Mouse (Mus musculus): Measurements from ENCODE around the gene Camkmt.
A peak's percentile ranks its signal among the peaks of the same experiment; 100 is the strongest.

Gene Camkmt

DNA sequence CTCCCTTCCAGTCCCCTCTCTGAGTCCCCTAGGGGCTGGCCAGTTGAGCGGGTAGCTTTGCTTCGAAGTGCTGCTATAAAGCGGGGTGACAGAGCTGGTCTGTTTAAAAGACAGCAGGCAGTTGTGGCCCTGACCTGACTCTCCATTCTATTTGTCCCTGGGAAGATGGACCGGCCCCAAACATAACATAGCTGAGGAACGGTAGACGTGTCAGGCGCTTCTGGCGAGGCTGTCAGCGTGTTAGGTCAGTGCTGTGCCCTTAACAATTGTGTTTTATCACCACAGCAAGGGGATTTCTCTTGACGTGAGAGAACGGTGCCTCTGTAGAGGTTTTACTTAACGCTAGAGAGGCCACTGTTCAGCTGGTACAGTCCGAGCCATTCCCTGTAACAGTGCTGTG is 86.9 kb downstream of the Camkmt start:
- DNase-seq = no peak

DNA sequence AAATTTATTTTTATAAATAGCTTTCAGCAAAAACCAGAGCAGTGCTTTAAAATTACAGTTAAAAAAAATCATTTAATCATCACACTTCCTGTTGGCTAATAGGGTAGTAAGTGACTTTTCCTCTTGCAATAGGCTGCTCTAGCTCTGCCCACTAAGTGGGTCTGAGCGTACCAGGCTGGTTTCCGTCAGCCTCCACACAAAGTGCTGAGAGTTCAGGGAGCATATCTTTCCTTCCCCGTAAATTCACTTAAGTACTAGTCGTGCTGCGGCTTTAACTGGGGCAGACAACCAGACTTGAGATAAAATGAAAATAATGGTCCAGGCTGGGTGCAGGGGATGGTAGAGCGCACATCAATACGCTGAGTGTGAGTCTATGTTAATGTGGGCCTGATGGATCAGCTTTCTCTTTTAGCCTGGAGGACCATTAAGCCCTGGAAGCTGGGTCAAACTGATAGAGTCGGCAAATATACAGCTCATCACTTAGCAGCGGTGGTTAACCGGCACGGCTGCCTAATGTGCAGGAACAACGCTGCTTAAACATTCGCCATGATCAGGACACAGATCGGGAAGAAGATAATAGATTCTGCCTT is 90.2 kb downstream of the Camkmt start:
- DNase-seq = no peak

DNA sequence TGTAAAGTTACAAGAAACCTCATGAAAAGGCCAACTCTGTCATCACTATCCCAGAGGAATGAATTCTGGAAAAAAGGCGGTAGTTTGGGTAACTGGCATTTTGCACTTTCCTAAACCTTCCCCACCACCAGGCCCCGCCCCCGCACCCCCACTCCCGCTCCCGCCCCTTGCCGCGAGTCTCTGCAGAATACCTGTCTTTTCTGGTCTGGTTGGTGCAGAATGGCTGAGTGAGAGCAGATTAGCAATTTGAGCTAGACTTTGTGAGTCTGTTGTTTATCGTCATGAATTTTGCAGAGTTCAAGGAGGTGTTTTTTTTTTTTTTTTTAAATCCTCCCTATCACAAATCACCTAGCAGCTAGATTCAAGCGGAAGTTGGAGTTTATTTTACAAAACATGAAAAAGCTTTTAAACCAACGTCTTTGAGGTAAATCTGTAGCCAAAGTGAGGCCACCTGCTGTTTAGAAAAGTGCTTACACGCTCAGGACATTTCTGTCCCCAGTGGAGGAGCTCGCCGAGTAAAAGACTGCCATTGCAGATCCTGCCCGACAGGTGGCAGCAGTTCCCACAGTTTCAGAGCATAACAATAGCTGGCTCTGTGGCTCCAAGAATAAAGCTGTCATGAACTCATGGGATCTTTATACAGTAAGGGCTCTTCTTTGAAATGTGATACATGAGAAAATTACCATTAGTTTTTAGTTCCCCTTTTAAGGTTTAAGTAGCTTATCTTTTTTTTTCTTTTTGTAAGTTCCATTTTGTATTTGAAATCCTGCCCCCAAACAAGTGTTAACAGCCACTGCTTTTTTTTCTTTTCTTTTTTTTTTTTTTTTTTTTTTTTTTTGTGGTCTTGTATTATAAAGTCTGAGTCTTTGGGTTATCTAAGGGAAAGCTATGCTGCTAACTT is 99.1 kb downstream of the Camkmt start:
- peak; percentile 85 to 86 for DNase-seq

DNA sequence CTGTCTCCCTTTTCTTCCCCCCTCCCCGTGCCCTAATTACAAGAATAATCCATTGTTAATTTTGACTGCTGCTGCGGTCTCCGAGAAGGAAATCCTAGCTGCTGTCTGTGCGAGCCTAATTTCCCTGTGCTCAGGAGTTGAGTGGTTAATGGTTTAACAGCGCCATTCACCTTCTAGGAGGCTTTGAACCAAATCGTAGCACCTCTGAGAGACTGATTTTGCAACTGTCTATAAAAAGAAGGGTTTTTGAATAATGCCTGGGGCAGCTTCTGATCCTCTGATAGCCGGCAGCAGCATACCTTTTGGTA is 99.7 kb downstream of the Camkmt start:
- peak; percentile 38 to 69 for DNase-seq

DNA sequence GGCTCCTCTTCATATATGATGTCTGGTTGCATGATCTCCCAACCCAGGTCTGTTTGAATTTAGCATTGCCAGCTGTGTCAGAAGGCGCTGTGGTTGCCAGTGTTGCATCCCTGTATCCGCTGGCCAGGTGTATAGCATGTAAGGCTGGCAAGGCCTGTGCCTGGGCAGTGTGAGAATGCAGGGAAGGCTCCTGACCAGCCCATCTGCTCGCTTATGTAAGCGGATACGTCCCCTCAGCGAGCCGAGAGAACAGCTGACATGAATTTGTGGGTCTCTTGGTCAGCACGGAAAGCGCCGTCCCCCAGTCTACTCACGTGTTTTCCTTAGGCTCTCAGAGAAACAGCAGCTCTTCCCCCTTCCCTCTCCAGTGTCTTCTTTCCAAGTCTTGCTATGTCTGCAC is 102.9 kb downstream of the Camkmt start:
- no peak for DNase-seq

DNA sequence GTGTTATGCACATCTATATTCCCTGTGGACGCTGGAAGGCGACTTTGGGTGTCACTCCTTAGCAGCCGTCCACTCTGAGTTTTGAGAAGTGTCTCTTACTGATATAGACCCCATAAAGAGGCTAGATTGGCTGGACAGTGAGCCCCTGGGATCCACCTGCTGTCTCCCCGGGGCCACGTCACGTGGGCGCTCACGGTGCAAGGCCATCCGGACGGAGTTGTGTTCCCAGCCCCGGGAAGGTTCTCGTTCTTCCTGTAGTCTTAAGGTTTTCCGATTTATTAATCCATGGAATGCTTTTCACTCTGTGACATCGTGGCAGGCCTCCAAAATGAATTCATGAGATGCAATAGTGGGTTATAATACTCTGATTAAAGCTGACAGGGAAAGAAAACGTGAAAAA is 108.4 kb downstream of the Camkmt start:
- DNase-seq = peak; percentile 22 to 65

DNA sequence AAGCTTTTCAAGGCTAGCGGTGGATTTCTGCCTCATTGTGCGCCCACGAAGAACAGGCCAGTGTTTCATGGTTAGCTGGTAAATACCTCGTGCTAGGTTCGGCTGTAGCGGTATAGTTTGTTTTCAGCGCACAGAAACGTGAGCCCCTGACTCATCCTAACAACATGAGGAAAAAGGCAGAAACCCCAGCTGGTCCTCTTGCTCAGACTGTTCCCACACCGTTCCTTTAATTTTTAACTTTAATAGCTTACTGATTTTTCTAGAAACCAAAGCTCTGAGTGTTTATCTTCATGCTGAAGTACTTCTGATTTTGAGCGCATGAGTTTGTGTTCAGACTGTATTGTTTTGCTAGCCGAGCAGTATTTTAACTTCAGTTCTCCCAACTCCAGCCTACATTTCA is 109.0 kb downstream of the Camkmt start:
- peak; percentile 20 to 30 for DNase-seq

DNA sequence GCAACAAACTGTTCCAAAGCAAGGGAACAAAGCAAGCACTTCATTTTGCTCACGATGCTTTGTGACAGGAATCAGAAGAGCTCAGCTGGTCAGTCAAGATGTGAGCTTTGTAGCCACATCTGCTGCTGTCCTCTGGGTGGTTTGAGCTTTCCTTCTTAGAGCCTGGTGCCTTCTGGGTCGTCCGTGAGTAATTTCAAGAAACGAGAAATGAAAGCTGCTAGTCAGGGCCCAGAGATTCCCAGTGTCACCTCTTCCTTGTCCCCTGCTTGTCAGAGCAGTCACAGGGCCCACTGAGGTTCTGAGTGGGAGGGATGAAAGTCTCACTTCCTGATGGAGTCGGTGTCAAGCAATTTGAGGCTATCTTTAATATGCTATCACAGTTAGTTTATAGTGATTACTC is 127.7 kb downstream of the Camkmt start:
- DNase-seq = no peak

DNA sequence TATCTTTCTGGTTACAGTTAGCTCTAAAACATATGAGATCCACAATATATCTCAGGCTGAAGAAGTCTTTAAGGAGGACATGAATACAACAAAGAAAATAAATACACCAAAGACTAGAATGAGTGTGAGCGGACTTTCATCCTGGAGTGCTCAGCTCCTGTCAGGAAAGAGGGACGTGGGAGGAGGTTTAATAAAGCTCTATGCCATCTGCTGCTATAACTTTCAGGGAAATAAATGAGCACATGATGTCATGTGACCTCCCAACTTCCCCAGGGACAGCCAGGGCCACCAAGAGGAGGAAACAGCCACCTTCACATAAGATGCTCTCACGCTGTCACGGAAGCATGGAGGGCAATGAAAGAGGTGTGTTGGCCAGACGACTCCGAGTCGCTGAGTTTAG is 151.8 kb downstream of the Camkmt start:
- no peak for DNase-seq

DNA sequence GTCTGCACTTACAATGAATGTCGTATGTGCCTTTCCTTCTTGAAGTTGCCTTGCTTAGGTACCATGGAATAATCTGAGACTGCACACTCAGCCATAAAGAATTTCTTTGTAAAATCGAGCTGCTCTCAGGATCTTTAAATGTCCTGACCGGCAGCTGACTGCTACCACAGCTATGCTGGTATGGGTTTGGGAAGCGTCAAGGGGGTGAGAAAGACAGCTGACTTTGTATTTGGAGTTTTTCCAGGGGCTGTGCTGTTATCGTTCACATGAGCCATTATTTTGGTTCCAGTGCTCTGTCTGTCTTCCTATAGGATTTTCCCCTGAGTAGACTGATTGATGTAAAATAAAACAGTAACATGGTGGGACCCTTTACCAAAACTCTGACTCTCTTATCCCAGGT is 158.6 kb downstream of the Camkmt start:
- no peak for DNase-seq

DNA sequence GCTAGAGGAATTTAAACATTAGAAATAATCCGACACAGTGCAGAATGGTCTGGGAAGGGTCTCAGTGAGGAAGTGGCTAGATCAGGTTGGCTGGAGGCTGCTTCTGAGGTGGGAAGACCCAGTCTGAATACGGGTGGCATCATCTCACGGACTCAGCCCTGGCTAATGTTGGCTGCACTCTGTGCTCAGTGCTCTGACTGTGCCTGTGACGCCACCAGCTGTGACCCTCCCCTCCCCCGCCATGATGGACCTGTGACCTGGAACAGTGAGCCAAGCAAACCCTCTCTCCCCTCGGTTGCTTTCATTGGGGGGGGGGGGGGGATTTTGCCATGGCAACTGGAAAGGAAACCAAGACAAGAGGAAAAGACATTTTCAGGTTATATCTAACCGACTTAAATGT is 159.4 kb downstream of the Camkmt start:
- DNase-seq = peak in 1 of 2 experiments; percentile 21

DNA sequence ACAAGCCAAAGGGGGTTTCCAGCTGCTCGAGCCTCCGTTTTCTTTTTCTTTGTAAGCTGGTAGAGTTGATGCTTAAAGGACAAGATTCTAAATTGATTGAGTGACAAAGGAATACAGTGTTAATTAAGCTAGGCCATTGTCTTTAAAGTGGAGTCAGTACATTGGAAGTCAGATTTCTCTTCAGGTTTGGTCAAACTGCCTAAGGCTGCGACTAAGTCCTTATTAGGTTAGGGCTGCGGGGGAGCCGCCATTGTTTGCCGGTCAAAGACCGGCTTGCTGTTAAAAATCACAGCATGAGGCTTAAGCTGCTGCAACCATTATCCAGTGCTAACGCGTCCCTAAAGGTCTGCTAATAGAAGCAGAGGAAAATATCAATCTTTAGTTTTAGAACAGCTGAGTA is 166.6 kb downstream of the Camkmt start:
- no peak for DNase-seq

DNA sequence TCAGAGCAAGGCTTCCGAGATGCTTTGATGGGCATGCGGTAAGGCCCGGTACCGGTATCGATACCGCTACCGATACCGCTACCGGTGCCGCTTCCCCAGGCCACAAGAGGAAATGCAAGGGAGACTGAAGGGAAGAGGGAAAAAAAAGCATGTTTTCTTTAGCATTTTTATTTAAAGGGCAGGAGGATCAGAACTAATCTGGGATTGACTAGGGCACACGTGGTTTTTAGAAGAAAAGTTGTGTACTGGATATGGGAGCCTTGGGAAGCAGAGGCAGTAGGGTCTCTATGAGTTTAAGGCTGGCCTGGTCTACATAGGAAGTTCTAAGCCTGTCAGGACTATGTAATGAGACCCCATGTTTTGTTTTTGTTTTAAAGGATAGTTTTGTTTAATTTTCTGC is 167.0 kb downstream of the Camkmt start:
- DNase-seq = no peak

DNA sequence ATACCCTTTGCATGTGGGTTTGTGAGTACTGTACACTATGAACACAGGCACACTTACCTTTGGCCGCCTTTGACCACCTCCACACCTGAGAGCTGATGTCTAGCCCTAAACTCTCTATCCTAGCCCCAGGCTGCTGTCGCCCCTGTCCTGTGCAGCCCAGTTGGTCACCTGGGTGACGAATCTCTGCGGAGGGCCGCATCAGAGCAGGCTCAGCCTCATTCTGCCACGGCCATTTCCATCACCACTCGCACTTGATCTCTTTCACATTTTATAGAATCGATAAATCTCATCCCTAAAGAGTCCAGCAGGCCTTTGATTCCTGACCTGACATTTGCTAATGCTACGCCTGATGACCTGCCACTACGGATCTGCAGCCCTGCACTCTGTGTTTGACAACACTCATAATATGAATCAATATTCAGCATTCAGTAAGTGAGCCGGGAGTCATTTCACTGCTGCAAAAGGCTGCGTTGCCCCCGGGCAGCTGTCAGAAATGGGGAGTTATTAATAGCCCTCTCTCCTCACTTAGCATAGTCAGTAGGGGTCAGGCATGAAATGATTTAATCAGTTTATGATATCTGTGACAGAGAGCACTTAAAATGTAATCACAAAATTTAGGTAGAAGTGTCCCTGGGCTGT is 168.5 kb downstream of the Camkmt start:
- DNase-seq = no peak

DNA sequence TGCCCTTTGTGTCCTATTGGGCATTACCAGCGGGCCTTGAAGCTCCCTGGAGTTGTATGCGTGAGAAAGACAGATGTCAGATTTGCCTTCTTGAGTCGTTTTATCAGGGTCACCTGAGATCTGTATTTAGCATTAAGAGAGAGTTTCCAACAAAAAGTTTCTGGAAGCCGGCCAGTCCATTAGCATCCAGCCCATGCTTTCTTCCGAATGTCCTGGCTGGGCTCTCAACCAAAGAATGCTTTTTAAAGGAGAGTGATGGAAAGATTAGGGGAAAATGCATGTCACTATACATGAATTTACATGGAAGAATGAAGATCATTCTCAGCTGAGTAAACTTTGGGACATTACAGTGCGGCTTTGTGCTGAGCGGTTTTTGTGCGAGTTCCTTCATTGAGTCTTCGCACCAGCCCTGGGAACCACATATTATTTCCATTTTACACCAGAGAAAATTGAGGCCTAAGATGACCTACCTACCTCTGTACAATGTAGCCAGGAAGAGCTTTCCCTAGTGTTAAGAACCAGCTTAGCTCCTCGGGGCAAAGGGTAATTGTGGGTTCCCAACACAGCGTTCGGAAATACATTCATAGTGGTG is 176.6 kb downstream of the Camkmt start:
- DNase-seq = no peak

DNA sequence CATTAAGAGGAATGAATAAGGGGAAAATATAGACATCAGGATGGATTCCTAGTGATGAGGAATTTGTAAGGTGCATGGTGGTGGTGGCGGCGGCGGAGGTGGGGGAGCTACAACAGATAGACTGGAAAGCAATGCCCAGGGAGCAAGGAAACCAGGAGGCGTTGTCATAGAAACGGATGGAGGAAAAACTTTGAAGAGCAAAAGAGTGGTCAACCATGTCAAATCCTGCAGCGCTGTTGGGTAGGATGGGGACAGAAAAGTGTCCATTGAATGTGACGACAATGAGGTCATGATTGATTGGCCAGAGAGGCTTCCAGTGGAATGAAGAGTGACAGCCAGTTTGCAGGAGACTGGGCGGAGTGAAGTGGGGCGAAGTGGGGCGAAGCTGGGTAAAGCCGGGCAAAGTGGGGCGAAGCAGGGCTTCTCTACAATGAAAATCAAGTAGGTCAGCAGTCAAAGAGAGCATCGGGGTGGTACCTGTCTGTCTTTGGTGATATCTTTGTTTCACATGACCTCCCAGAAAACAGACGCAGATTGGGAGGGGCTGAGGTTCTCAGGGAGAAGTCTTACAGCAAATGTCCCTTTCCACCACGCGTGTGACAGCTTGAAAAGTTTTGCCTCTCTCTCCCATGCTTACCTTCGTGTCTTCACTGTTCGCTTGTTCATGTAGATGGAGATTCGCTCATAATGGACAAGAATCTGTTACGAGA is 181.3 kb downstream of the Camkmt start:
- DNase-seq = no peak

DNA sequence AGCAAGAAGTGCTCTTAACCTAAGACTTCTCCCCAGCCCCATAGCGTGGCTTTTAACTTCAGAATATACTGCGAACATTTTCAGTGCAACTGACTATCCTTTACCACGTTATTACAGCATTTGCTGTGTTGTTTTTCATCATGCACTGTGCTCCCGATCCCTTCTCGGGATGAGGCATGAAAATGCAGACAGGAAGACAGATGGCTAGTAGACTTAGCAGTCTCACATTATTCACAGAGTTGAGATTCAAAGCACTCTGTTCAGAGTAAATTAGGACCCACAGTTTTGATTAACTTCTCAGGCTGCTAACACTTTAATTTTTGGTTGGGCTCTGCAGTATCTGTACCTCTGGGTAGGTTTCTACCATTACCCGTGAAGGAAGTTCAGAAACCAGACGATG is 189.4 kb downstream of the Camkmt start:
- DNase-seq = no peak

DNA sequence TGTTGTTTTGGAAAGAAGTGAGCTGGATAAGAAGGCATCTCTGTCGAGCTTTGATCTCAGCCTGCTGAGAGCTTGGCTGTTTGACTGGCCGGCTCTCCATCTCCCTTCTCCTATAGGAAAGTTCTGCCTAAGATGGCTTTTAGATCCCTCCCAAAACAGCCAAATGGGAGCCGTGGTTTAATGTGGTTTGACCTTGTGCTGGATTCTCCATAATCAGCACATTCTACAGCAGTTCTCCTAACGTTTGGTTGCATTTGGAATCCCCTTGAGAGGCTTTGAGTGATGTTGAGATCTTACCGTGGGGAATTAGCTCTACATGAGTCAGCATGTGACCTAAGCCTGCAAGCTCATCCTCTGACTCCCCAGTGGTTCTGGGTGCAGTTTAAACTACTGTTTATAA is 192.1 kb downstream of the Camkmt start:
- DNase-seq = no peak

DNA sequence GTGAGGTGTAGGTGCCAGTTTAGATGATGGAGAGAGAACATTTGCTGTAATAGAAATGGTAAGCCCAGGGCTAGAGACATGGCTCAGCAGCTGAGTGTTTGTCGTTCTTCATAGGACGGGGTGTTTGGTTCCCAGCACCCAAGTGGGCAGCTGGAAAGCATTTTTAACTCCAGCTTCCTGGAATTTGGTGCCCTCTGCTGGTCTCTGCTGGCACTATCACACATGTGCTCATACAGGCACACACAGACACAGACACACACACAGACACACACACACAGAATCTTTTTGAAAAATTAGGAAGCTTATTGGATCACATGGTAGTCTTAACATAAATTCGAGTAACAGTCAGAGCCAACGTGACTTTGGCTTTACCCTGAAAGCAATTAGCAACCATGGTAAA is 200.8 kb downstream of the Camkmt start:
- DNase-seq = no peak

DNA sequence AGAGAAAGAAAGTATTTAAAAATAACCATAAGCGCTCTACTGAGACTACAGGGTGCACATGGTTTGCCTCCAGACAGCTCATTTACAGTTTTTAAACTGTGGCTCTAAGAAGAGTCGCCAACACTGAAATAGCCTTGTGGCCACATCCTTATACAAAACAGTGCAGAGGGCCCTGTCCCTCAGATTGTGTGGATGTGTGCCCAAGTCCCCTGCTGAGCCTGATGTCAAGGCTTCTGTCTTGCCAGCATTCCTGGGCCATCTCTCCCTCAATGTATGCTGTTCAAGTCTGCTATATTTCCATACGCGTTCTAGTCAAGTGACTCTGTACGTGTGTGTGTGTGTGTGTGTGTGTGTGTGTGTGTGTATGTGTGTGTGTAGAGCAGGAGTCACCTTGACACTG is 201.2 kb downstream of the Camkmt start:
- DNase-seq = no peak

DNA sequence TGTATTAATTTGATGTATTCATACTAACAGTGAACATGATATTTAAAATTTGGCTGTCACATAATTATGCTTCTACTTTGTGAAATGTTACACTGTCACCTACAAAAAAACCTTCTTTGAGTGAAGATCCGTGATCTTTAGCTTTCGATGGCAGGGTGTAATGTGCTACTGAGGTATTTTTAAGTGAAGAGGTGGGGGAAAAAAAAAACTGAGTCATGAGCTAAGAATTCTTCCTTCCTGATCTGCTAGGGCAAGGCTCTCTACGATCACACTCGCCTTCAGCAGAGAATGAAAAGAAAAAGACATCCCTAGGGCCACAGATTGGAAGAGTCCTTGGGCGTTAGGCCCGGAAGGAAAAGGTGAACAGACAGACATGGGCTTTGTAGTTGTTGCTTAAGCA is 201.9 kb downstream of the Camkmt start:
- no peak for DNase-seq

DNA sequence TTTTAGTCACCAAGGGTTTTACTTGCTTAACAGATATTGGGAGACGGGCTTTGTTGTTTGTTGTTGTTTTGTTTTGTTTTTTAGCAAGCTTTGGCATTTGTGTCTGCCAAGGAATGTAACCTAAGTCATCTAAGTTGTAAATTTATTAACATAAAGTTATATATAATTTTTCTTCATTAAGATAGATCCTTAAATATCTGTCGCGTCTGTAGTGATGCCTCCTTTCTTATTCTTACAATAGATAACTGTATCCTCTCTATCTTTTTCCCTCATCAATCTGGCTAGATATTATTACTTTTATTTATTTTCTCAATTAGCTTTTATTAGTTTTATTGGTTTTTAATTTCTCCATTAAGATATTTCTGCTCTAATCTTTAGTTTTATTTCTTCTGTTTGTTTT is 213.3 kb downstream of the Camkmt start:
- DNase-seq = no peak

DNA sequence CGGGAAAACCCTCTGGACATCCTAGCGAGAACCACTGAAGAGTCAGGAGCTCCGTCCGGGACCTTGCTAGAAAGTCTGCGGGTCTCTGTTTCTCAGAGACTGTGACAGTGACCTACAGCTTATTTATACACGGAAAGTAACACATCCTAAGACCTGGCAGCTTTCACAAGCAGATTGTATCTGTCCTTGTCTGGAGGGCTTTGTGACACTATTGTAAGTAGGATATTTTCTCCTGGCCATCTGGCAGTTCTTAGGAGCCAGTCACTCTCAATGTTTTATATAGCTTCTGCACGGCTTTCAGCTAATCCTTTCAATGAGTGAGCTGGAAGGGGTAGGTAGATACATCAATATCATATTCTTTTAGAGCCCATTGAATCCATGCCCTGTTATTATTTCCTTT is 218.2 kb downstream of the Camkmt start:
- DNase-seq = no peak

Measured in kidney, postnatal 36 days (tissue).